Mouse (Mus musculus): ENCODE results near the gene Anxa2. TPM values are rescaled to one million over a fixed set of nuclear protein-coding genes. Genes with fewer than 3 reads are reported as not detected.

Anxa2 gene
- polyA plus RNA-seq, 2 experiments from 2014 or later = 237 to 239 TPM

DNA sequence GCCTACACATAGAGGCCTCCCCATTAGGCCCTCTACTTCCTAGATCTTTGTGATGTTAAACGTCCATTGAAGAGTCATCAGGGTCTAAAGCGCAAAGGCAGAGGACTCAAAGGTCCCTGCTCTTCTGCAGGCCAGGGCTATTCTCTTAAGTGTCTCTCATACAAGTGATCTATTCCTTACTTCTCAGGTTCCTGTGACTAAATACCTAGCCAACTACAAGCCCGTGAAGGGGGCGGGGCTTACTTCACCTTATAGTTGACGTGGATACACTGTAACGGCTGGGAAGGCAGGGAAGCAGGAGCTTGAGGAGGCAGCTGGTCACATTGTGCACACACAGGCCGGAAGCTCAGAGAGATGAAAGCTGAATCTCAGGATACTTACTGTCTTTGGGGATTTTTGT is 6.5 kb downstream of the Anxa2 start:
- ATAC-seq = no peak

- no peak for ATAC-seq
These were observed 9.6 kb downstream of the Anxa2 start for GRCm38 (mm10) chr9:69463046-69463445.

DNA sequence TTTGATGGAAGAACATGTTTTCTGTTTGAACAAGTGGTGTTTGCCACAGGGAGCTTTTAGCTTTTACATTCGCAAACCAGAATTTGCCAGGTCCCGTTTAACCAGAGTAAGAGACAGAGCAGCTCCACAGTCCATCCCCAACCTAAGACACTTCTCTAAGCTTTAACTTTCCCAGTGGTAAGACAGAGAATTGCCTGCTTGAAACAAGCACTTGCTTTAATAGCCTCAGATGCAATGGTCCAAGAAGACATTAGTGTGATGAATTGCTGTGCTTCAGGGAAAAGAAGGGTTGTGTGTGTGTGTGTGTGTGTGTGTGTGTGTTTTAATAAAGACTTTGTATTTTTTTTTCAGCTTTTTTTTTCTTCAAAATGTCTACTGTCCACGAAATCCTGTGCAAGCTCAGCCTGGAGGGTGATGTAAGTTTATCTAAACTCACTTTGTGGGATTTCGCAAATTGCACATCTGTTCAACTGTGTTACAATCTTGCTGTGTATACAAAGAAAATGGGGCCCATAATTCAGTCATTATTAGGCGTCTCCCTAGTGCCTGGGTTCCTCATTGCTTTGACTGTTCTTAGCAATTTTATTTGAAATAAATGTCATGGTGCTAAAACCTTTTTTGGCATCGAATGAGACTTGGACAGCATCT is 10.8 kb downstream of the Anxa2 start:
- no peak for ATAC-seq

DNA sequence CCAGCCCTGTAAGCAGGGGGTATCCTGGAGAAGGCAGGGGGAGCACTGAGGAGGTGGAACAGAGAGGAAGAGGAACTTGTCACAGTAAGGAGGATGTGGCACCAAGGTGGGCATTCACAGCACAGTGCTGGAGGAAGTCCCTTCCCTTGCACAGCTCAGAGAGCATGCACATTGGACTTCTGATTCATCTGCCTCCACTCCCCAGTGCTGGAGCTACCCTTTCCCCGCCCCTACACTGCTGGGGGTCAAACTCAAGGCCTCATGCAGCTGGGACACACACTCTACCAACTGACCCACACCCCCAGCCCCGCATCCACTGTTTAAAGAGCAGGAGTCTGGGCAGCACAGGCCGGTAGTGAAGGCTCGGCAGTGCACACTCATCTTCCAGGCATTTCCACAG is 12.7 kb downstream of the Anxa2 start:
- ATAC-seq = no peak

DNA sequence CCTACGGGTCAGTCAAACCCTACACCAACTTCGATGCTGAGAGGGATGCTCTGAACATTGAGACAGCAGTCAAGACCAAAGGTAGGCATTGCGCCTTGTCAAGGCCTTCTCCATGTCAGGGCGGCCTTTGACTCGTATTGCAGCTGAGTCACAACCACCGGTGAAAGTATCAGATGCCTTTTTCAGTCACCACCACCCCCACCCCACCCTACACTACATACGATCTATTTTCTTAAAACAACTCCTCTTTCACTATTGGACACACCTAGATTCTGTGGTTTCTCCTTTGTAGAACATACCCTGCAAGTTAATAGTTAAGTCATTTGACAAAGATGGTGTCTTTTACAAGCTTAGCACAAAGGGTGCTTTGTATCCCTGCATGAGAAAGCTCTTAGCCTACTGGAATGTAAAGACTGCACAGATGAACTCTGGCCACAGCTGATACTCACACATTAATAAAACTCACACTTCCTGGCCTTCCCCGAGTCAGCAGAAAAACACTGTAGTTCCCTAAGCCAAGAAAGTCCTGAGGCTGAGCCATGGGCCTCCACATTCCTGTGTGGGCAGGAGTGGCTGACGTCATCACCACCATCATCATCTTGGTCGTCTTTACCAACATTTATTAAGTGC is 14.0 kb downstream of the Anxa2 start:
- ATAC-seq = no peak

DNA sequence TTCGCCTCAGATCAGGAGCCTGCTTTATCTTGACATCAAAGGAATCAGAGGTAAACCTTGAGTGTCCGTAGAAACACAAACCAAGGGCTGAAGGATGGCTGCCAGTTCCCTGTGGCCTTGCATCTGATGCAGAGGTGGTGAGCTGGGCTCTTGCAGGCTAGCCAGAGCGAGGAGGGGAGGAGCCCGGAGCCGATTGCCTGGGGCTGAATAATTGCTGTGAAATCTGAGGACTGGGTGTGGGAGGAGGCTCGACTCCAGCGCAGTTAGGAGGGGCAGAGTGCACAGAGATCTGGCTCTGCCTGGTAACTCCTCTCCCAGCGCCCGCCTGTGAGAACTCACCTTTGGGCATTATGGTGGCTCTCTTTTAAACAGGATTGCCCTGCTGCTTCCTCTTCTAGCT is 15.6 kb downstream of the Anxa2 start:
- no peak for ATAC-seq

GRCm38 (mm10) chr9:69470362-69470761 is 16.9 kb downstream of the Anxa2 start:
- no peak for ATAC-seq

DNA sequence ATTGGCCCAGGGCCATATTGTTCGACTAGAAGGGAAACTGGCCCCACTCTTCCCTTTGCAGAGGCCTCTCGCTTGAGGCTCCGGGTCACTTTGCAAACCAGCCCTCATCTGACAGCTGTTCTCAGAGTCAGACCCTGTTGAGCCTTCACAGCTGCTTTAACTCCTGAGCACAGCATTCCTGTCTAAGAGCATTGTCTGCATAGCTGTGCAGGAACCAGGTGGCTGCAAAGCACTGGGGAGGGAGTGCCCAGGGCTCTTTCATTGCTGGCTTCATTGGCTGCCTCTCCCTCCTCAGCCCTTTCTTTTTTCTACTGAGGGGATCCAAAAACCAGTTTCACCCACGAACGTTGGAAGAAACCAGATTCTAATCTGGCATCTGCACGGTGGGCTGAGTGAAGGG is 17.5 kb downstream of the Anxa2 start:
- ATAC-seq = no peak

- ATAC-seq = no peak
These were observed 19.3 kb downstream of the Anxa2 start for GRCm38 (mm10) chr9:69472724-69473123.

- ATAC-seq = no peak
These were observed 22.5 kb downstream of the Anxa2 start for GRCm38 (mm10) chr9:69475873-69476272.

DNA sequence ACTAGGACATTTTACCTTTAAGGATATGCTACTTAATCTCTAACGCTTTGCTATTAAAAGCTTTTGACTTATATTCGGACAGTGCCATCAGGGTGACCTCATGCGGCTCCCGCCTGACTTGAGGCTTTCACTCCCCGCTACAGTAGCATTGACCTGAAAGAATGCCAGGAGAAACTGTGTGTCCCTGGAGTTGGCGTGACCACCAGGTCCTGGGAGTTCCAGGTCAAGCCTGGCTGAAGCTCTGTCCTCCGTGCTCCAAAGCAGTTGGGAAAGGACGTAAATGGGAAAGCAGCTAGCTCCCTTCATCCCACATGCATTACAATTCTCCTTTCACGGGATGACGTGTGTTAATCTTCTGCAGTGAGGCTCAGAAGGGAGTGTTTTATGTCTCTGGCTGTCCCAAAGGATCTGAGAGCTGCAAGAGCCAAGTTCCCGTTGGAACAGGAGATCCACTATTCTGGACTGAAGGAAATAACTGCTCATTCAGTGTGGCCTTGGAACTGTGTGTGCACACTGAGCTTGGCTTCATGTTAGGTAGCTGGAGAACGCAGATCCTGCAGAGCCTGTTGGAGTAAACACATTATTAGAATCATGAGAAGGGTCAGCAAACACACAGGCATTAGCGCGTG is 23.9 kb downstream of the Anxa2 start:
- no peak for ATAC-seq

DNA sequence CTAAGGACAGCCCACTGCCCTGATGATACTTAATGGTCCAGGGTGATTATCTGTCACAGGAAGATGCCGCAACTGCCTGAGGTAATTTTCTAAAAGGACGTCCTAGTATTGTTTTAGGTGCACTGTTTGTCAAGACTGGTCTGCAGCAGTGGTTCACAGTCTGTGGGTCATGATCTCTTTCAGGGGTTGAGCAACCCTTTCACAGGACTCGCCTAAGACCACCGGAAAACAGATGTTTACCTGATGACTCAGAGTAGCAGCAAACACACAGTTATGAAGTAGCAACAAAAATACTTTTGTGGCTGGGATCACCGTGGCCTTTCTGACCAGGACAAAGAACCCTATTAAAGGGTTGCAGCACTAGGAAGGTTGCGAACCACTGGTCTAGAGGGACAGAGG is 24.4 kb downstream of the Anxa2 start:
- ATAC-seq = no peak

- ATAC-seq = peak; percentile 57
These were observed 26.9 kb downstream of the Anxa2 start for GRCm38 (mm10) chr9:69480344-69480743.

DNA sequence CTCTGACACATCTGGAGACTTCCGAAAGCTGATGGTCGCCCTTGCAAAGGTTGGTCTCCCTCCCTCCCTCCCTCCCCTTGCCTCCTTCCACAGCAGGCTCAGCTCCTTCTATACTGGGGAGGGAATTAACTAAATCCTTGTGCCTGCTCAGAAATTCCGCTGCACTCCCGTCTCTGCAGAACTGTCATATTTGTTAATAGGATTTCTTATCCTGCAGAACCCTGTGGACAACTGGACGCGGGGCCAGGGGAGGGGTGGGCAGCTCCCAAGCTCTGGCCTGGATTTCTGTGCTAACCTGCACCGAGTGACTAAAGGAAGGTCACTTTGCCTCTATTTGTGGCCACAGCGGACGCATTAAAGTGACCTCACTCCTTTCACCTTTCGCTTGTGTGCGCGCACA is 30.4 kb downstream of the Anxa2 start:
- ATAC-seq = no peak

- ATAC-seq = no peak
These were observed 32.7 kb downstream of the Anxa2 start for GRCm38 (mm10) chr9:69486140-69486539.

- ATAC-seq = no peak
These were observed 35.1 kb downstream of the Anxa2 start for GRCm38 (mm10) chr9:69488510-69488909.

- ATAC-seq = no peak
These were observed 35.6 kb downstream of the Anxa2 start for GRCm38 (mm10) chr9:69488972-69489371.

- no peak for ATAC-seq
These were observed 39.4 kb downstream of the Anxa2 start for GRCm38 (mm10) chr9:69492809-69493208.

DNA sequence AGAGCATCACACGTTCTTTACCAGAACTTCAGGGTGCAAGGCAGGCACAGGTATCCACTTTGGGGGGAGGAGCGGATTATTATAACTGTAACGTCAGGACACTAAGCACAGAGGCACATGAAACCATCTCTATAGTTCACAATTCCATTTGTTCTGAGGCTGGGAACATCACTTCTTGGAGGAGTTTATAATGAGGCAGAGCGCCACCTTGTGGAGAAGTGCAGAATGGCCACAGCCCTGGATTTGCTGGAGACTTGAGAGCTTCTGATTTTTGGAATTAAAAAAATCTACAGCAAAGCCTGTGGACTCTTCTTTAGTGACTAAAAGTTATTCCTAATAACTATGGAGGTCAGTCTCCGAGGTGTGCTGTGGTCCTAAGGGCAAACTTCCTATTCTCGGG is 49.1 kb downstream of the Anxa2 start:
- no peak for ATAC-seq

DNA sequence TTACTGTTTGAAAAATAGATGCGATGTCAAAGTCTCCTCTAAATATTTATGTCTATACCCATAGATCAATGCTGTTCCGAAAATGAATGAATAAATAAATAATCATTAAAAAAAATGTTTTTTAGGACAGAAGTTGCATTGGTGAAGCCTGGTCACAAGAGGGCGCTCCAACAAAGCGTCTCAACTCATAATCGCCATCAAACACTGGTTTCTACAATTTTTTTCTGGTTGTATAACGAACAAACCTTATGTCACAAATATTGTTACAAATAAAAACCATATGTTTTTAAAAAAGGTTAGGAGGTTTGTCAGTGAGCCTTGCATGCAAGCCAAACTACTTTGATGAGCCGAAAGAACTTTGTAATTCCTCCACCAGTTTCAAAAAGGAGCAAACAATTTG is 52.2 kb downstream of the Anxa2 start:
- ATAC-seq = no peak

DNA sequence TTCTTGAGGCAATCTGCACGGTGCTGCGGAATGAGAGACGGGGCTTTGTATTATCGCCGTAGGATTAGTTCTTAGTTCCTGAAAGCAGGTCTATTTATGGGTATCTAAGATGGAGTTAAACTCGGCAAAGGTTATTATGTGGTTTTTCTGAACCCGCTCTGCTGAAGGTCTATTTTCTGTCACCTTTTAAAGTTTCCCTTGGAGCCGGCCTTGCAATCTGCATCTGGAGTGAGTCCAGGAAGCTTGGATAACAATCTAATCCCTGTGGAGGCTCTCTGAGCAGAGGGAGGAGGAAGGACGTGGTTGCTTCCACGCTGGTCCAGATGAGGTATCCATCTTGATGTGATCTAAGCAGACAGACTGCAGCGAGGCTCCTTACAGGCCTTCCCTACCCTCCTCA is 53.8 kb downstream of the Anxa2 start:
- ATAC-seq = no peak

GRCm38 (mm10) chr9:69508016-69508415 is 54.6 kb downstream of the Anxa2 start:
- ATAC-seq = no peak

GRCm38 (mm10) chr9:69511881-69512590 is 58.6 kb downstream of the Anxa2 start:
- ATAC-seq = no peak

- no peak for ATAC-seq
These were observed 59.3 kb downstream of the Anxa2 start for GRCm38 (mm10) chr9:69512726-69513125.

All from activated CD4-positive, CD25-positive, alpha-beta regulatory T cell, adult 4 months (primary cell).